23 mouse cellular contexts compared by ENCODE assay signal in genomic region chr15:63497207-63497606, GRCm38 (mm10).
DNase-seq lines count a peak whose midpoint lies in the region; ATAC-seq and TF ChIP-seq lines count a peak whose summit lies in the region.
"Had no signal": no experiment of that assay in that cellular context is flagged by ENCODE, and none has a peak within 500 bp of the region (broad histone marks: within the 10 kb centered on the region; RNA-seq: fewer than 3 reads in every experiment).

No protein-coding gene starts in this region.

- WGBS in lung, postnatal 0 days, result 89% methylated on average over 3 of the region's 3 CpGs
- 93% methylated on average over 3 of the region's 3 CpGs for WGBS in cerebellum, adult 2 months

- H3K27ac ChIP-seq in lung, postnatal 0 days (ENCODE audit: low read length), result no peak overlapping the region
- no peak overlapping the region for H3K27ac ChIP-seq in cerebellum, adult 2 months (ENCODE audit: insufficient read depth, low read length)
- H3K27ac ChIP-seq: embryonic facial prominence, embryonic 12.5 days; embryonic facial prominence, embryonic 15.5 days; hindbrain, embryonic 10.5 days; hindbrain, embryonic 13.5 days had no signal

- H3K4me3 ChIP-seq in lung, postnatal 0 days (ENCODE audit: low read depth, low read length), result no peak overlapping the region
- H3K4me3 ChIP-seq in cerebellum, adult 2 months (replicated peaks; ENCODE audit: insufficient read depth, low read depth, low read length), result no peak overlapping the region
- H3K4me3 ChIP-seq: embryonic facial prominence, embryonic 12.5 days; embryonic facial prominence, embryonic 15.5 days; hindbrain, embryonic 10.5 days; hindbrain, embryonic 13.5 days had no signal

- no peaks in the 10 kb centered on the region for H3K9me3 ChIP-seq in lung, postnatal 0 days (ENCODE audit: low read length)
- H3K9me3 ChIP-seq: embryonic facial prominence, embryonic 12.5 days; embryonic facial prominence, embryonic 15.5 days; hindbrain, embryonic 10.5 days; hindbrain, embryonic 13.5 days had no signal

- no peak overlapping the region for H3K9ac ChIP-seq in lung, postnatal 0 days (replicated peaks; ENCODE audit: low read depth)
- H3K9ac ChIP-seq: embryonic facial prominence, embryonic 12.5 days; embryonic facial prominence, embryonic 15.5 days; hindbrain, embryonic 13.5 days had no signal

- TF ChIP-seq CTCF in lung, postnatal 0 days (IDR thresholded peaks at IDR 0.05), result no peak
- TF ChIP-seq CTCF in cerebellum, adult 2 months (IDR thresholded peaks at IDR 0.05; ENCODE audit: borderline replicate concordance, insufficient read depth, low read depth, low read length), result no peak

- no peaks in the 10 kb centered on the region for H3K27me3 ChIP-seq in lung, postnatal 0 days (replicated peaks; ENCODE audit: insufficient read depth, low read length)
- no peaks in the 10 kb centered on the region for H3K27me3 ChIP-seq in cerebellum, adult 2 months (ENCODE audit: control insufficient read depth, insufficient read depth, low read length)
- H3K27me3 ChIP-seq: embryonic facial prominence, embryonic 12.5 days; embryonic facial prominence, embryonic 15.5 days; hindbrain, embryonic 13.5 days had no signal

- TF ChIP-seq POLR2A in cerebellum, adult 2 months (IDR thresholded peaks at IDR 0.05; ENCODE audit: borderline replicate concordance, insufficient read depth, low read length), result no peak

- DNase-seq in lung, postnatal 0 days (ENCODE audit: low spot score), result peak; percentile 12
- DNase-seq in lung, adult 18-20 months, result no peak
- peak; percentile 82 for DNase-seq in 416B (ENCODE audit: low read depth)
- no peak for DNase-seq in cerebellum, adult 2 months
- DNase-seq in gastrocnemius, postnatal 25 days, result no peak
- no peak for DNase-seq in right cerebral cortex, adult 18-20 months
- DNase-seq: adrenal gland, adult 2 months; adrenal gland, postnatal 14 days; cerebellum, adult 11 months; cerebellum, adult 8-10 months; cerebellum, postnatal 10 days; gastrocnemius, postnatal 36 days; heart, adult 11 months had no signal

- no peak for TF ChIP-seq EP300 in lung, postnatal 0 days (IDR thresholded peaks at IDR 0.05)

- no peak overlapping the region for H3K4me2 ChIP-seq in lung, postnatal 0 days (replicated peaks; ENCODE audit: low read depth, low read length)
- H3K4me2 ChIP-seq: embryonic facial prominence, embryonic 12.5 days; embryonic facial prominence, embryonic 15.5 days; heart, embryonic 11.5 days; hindbrain, embryonic 13.5 days had no signal

- no peaks in the 10 kb centered on the region for H3K36me3 ChIP-seq in lung, postnatal 0 days (ENCODE audit: insufficient read depth, low read length)
- H3K36me3 ChIP-seq: embryonic facial prominence, embryonic 12.5 days; embryonic facial prominence, embryonic 15.5 days; hindbrain, embryonic 10.5 days; hindbrain, embryonic 13.5 days had no signal

- no peak for ATAC-seq in lung, postnatal 0 days
- ATAC-seq in granulocyte monocyte progenitor cell, adult 5-6 weeks (replicated peaks; ENCODE audit: poor library complexity, severe bottlenecking), result peak; percentile 88
- ATAC-seq in megakaryocyte, adult 5-6 weeks (ENCODE audit: poor library complexity, severe bottlenecking), result peak; percentile 89
- ATAC-seq: CD4-positive, CD25-positive, alpha-beta regulatory T cell, adult 4 months; forebrain, embryonic 14.5 days; hindbrain, embryonic 16.5 days had no signal

- no peaks in the 10 kb centered on the region for H3K4me1 ChIP-seq in lung, postnatal 0 days (ENCODE audit: insufficient read depth, low read depth, low read length)
- H3K4me1 ChIP-seq in cerebellum, adult 2 months (ENCODE audit: control insufficient read depth, insufficient read depth, low read length), result no peaks in the 10 kb centered on the region
- H3K4me1 ChIP-seq: embryonic facial prominence, embryonic 12.5 days; embryonic facial prominence, embryonic 15.5 days; hindbrain, embryonic 13.5 days had no signal

Comparison
In these comparisons a context has a peak if more than half of its experiments do, and no peak if none do; other contexts are left out.
1. DNase-seq: peak in lung, postnatal 0 days (single experiment) and 416B (single experiment); none in lung, adult 18-20 months (0 of 2), cerebellum, adult 2 months (0 of 2), gastrocnemius, postnatal 25 days (single experiment) and right cerebral cortex, adult 18-20 months (single experiment).